Mouse (Mus musculus) CH12.LX (cell line): Measurements from ENCODE around the gene Ppp1r16b. TPM values are rescaled to one million over a fixed set of nuclear protein-coding genes. Genes with fewer than 3 reads are reported as not detected.

ENCODE experiments used
- DNase-seq: peaks from one replicate; pipeline ENCODE4 v3.0.0-alpha.2; 2013; ENCODE audit errors: extremely low read depth
- H3K27ac ChIP-seq: 2 replicates; pipeline ENCODE4 v1.5.1; 2012; ENCODE audit warnings: low read depth, mild to moderate bottlenecking, control low read depth, moderate library complexity; ENCODE audit not compliant: insufficient read depth
- H3K27me3 ChIP-seq: replicated peaks from 2 replicates; pipeline ENCODE3; 2012; ENCODE audit warnings: inconsistent platforms
- H3K36me3 ChIP-seq, 2 experiments: replicated peaks in 1 of 2; 2 replicates each; pipeline versions ENCODE3 to v1.6.1; 2012; ENCODE audit warnings: inconsistent platforms in 1 of 2, low read length in 1 of 2, mild to moderate bottlenecking in 1 of 2, mixed read lengths in 1 of 2, moderate library complexity in 1 of 2; ENCODE audit not compliant: control insufficient read depth in 1 of 2, insufficient read depth in 1 of 2
- H3K4me1 ChIP-seq, 2 experiments: 2 replicates each; pipeline ENCODE4 v1.6.1; 2012; ENCODE audit warnings: inconsistent platforms in 1 of 2, moderate library complexity in 1 of 2; ENCODE audit not compliant: insufficient read depth in 2 of 2, control insufficient read depth in 1 of 2
- H3K4me2 ChIP-seq: 2 replicates; pipeline ENCODE4 v1.6.1; 2012; ENCODE audit warnings: low read depth, mild to moderate bottlenecking, control low read depth; ENCODE audit not compliant: poor library complexity, insufficient read depth, severe bottlenecking
- H3K4me3 ChIP-seq, 3 experiments: fragments of 150-350 bp in 1 of 3; sonication (generic) in 1 of 3; replicated peaks in 1 of 3; 2 replicates each; pipeline versions ENCODE3 to v1.5.1; 2011 to 2012; ENCODE audit warnings: low read depth in 2 of 3, low read length in 2 of 3, mild to moderate bottlenecking in 2 of 3, moderate library complexity in 2 of 3, control low read depth in 1 of 3, improper control_type of control experiment in 1 of 3, inconsistent platforms in 1 of 3, mixed read lengths in 1 of 3; ENCODE audit not compliant: poor library complexity in 1 of 3
- H3K79me2 ChIP-seq: replicated peaks from 2 replicates; pipeline ENCODE4 v1.6.1; 2012; ENCODE audit warnings: mild to moderate bottlenecking, moderate library complexity; ENCODE audit not compliant: control insufficient read depth, poor library complexity, insufficient read depth, severe bottlenecking; ENCODE audit errors: extremely low read depth
- H3K9ac ChIP-seq: 2 replicates; pipeline ENCODE4 v1.6.1; 2012; ENCODE audit warnings: low read depth, mild to moderate bottlenecking, control low read depth, moderate library complexity; ENCODE audit not compliant: insufficient read depth
- H3K9me3 ChIP-seq: replicated peaks from 2 replicates; pipeline ENCODE3; 2012; ENCODE audit warnings: low read length, inconsistent platforms, mixed read lengths
- BHLHE40 ChIP-seq: IDR thresholded peaks from 2 replicates; pipeline ENCODE4 v1.6.1; 2011; ENCODE audit warnings: mild to moderate bottlenecking, low read depth, low read length, improper control_type of control experiment
- CTCF ChIP-seq, 2 experiments: IDR thresholded peaks in 1 of 2; conservative IDR thresholded peaks in 1 of 2; 2 replicates each; pipeline ENCODE4 v1.5.1; 2011 to 2012; ENCODE audit warnings: low read depth in 2 of 2, low read length in 2 of 2, improper control_type of control experiment in 1 of 2, inconsistent platforms in 1 of 2, mild to moderate bottlenecking in 1 of 2, moderate library complexity in 1 of 2
- ELF1 ChIP-seq: IDR thresholded peaks from 2 replicates; pipeline ENCODE4 v1.6.1; 2014; ENCODE audit warnings: low read depth, mild to moderate bottlenecking, inconsistent platforms, low read length, improper control_type of control experiment
- EP300 ChIP-seq: IDR thresholded peaks from 2 replicates; pipeline ENCODE4 v1.6.1; 2011; ENCODE audit warnings: low read length, improper control_type of control experiment
- ETS1 ChIP-seq: conservative IDR thresholded peaks from 2 replicates; pipeline ENCODE4 v1.6.1; 2012; ENCODE audit warnings: low read depth, mild to moderate bottlenecking, inconsistent platforms, low read length, improper control_type of control experiment, moderate library complexity
- GABPA ChIP-seq: IDR thresholded peaks from 2 replicates; pipeline ENCODE4 v1.6.1; 2012; ENCODE audit warnings: low read depth, low read length, improper control_type of control experiment, inconsistent platforms; ENCODE audit not compliant: insufficient replicate concordance
- IRF4 ChIP-seq: IDR thresholded peaks from 2 replicates; pipeline ENCODE4 v1.6.1; 2014; ENCODE audit warnings: low read depth, mild to moderate bottlenecking, inconsistent platforms, low read length, improper control_type of control experiment
- MAX ChIP-seq: IDR thresholded peaks from 2 replicates; pipeline ENCODE4 v1.6.1; 2011; ENCODE audit warnings: low read length, improper control_type of control experiment
- MAZ ChIP-seq: IDR thresholded peaks from 2 replicates; pipeline ENCODE4 v1.6.1; 2012; ENCODE audit warnings: low read depth, mild to moderate bottlenecking, inconsistent platforms, low read length, improper control_type of control experiment, moderate library complexity
- MEF2A ChIP-seq: IDR thresholded peaks from 2 replicates; pipeline ENCODE4 v1.6.1; 2014; ENCODE audit warnings: low read depth, mild to moderate bottlenecking, inconsistent platforms, low read length, improper control_type of control experiment, borderline replicate concordance
- MYC ChIP-seq: IDR thresholded peaks from 2 replicates; pipeline ENCODE4 v1.6.1; 2011; ENCODE audit warnings: low read depth, mild to moderate bottlenecking, improper control_type of control experiment, low read length
- NRF1 ChIP-seq: IDR thresholded peaks from 2 replicates; pipeline ENCODE4 v1.6.1; 2014; ENCODE audit warnings: low read depth, mild to moderate bottlenecking, inconsistent platforms, low read length, improper control_type of control experiment, moderate library complexity
- POLR2A ChIP-seq: IDR thresholded peaks from 2 replicates; pipeline ENCODE4 v1.6.1; 2011; ENCODE audit warnings: low read depth, mild to moderate bottlenecking, improper control_type of control experiment, low read length
- RAD21 ChIP-seq: IDR thresholded peaks from 2 replicates; pipeline ENCODE4 v1.6.1; 2011; ENCODE audit warnings: low read depth, mild to moderate bottlenecking, low read length, improper control_type of control experiment, moderate library complexity
- SMC3 ChIP-seq: IDR thresholded peaks from 2 replicates; pipeline ENCODE4 v1.6.1; 2011; ENCODE audit warnings: low read depth, low read length, improper control_type of control experiment
- USF2 ChIP-seq: conservative IDR thresholded peaks from 2 replicates; pipeline ENCODE4 v1.6.1; 2011; ENCODE audit warnings: low read depth, low read length, improper control_type of control experiment
- ZC3H11A ChIP-seq: IDR thresholded peaks from 2 replicates; pipeline ENCODE4 v1.6.1; 2012; ENCODE audit warnings: low read depth, mild to moderate bottlenecking, inconsistent platforms, low read length, improper control_type of control experiment
- ZMIZ1 ChIP-seq: IDR thresholded peaks from 2 replicates; pipeline ENCODE4 v1.6.1; 2012; ENCODE audit warnings: low read depth, mild to moderate bottlenecking, inconsistent platforms, low read length, improper control_type of control experiment
- dilution Hi-C: fragments of 300-500 bp; cut with MboI; formaldehyde crosslinking; loops from 2 replicates; pipeline ENCODE4 v1.14.3; 2020; ENCODE audit warnings: low sequenced_read_pairs; ENCODE audit not compliant: extremely low pct_unique_long_range_greater_than_20kb, extremely low pct_ligation_motif_present
- in situ Hi-C: fragments of 300-500 bp; cut with MboI; formaldehyde crosslinking; loops from 3 replicates; pipeline ENCODE4 v1.14.3; 2019; ENCODE audit warnings: low sequenced_read_pairs, low pct_ligation_motif_present, low pct_unique_long_range_greater_than_20kb, mixed read lengths
- polyA plus RNA-seq: library from polyadenylated mRNA; unstranded; fragments of >175 nt; gene quantifications from 2 replicates; pipeline ENCODE4 v1.2.1, GENCODE M21; 2012; ENCODE audit warnings: low read depth; ENCODE audit not compliant: insufficient read length
- total RNA-seq, 2 experiments: library from RNA; depleted of rRNA; stranded (reverse); fragments of 300-350 nt in 1 of 2; fragments of >200 nt in 1 of 2; gene quantifications; 2 replicates each; pipeline ENCODE4 v1.2.3; 2012 to 2014

The Ppp1r16b gene
- total and polyA plus RNA-seq, 3 experiments, result 37.7 to 55.7 (median 52.0) TPM

DNA sequence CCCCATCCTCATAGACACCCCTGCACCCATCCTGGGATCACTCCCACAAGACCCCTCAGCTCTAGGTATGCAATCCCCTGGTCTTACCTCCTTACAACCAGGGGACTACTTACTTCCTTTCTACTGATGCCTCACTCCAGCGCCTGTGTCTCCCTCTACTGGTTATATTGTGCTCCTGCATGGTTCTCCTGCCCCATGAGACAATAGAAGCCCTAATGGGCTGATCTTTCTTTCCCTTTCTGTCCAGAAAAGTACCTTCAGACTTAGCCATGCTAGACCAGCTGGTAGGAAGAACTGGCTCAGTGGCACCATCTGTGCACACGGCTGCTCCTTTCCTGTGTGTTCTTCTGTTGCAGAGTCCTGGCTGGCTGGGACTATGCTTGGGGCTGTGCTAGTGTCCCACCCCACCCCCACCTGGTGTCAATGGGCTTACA lies 79.9 kb downstream of the Ppp1r16b start:
- Histone ChIP-seq H3K9ac (no peak overlapping the region), H3K79me2 (peaks cover 26% of the 10 kb centered on the region), H3K27me3 (no peaks in the 10 kb centered on the region), H3K27ac (peak overlapping the region; percentile 21; the same call in 1 of the 2 replicates), H3K4me2 (no peak overlapping the region), H3K4me1 (peaks cover 20 to 77% of the 10 kb centered on the region in 2 experiments), H3K36me3 (peaks cover 85 to 97% of the 10 kb centered on the region in 2 experiments), H3K9me3 (peaks cover 22% of the 10 kb centered on the region), H3K4me3 (no peak overlapping the region)
- dilution Hi-C loops (no loop called here), in situ Hi-C loops (loop anchor here (5.0 kb wide), 1 partner anchor 198 kb away; no protein-coding TSS in a partner anchor)
- DNase-seq, result peak; percentile 89
- TF ChIP-seq ELF1 (peak; percentile 32; the same call in 1 of the 2 replicates), EP300 (no peak), ETS1 (peak; percentile 74), MAZ (0 out of 2 replicates have a peak, but pooled peaks have one; percentile 33), RAD21 (peak; percentile 92), SMC3 (peak; percentile 84), POLR2A (0 out of 2 replicates have a peak, but pooled peaks have one; percentile 13), GABPA (no peak), CTCF (conservative IDR thresholded peaks at IDR 0.05 in 1 of 2, IDR thresholded peaks at IDR 0.05 in 1 of 2; ENCODE audit: low read depth in 2 of 2, low read length in 2 of 2) (peak; percentile 86 to 87), MAX (no peak), IRF4 (peak; percentile 41; the same call in 1 of the 2 replicates)

DNA sequence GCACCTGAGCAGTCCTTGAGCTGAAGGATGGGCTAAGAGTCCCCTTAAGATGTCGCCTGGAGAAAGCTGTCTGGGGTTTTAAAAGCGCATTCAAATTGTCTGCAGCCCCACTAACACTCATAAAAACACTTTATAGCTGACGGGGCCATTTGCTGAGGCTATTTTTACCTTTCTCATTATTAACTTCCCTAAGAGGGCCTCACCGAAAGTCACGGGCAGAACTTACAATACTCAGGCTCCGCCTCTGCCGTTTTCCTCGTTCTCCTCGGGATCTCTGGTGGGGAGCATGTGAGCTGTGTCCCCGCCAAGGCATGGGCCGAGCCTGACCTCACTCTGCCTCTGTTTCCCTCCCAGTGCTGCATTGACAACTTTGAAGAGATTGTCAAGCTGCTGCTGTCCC lies 81.0 kb downstream of the Ppp1r16b start:
- H3K4me3 ChIP-seq, result no peak overlapping the region
- no peak overlapping the region for H3K9ac ChIP-seq
- no peak for TF ChIP-seq USF2
- no peak for TF ChIP-seq MYC
- peak; percentile 45 for TF ChIP-seq BHLHE40
- H3K4me1 ChIP-seq, result peaks cover 20 to 88% of the 10 kb centered on the region in 2 experiments
- in situ Hi-C loops, result loop anchor here (5.0 kb wide), 1 partner anchor 199 kb away; no protein-coding TSS in a partner anchor
- dilution Hi-C loops, result no loop called here
- H3K79me2 ChIP-seq, result peaks cover 26% of the 10 kb centered on the region
- peaks cover 13% of the 10 kb centered on the region for H3K9me3 ChIP-seq
- H3K4me2 ChIP-seq, result no peak overlapping the region
- no peak overlapping the region for H3K27ac ChIP-seq
- no peak for DNase-seq
- peaks cover 85 to 97% of the 10 kb centered on the region in 2 experiments for H3K36me3 ChIP-seq
- H3K27me3 ChIP-seq, result no peaks in the 10 kb centered on the region

DNA sequence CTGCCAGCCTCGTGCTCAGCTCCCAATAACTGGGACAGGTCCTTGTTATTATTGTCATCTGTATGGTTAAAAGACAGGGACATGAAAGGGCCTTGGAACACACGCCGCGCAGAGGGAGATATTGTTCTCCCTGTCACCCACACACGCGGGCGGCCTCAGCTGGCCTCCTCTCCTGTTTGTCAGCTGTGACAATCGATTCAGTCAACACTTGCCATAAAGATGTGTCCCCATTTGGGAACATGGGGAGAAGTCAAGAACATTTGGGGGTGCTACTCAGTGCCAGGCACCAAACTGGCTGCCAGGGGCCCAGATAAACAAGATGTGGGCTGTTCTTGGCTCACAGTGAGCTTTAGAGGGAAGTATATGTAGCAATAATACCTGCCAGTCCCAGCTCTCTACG lies 84.2 kb downstream of the Ppp1r16b start:
- TF ChIP-seq NRF1, result no peak
- TF ChIP-seq ETS1, result no peak
- no peak for TF ChIP-seq ZMIZ1
- TF ChIP-seq MEF2A, result no peak
- TF ChIP-seq ZC3H11A, result no peak
- no peak for DNase-seq
- Histone ChIP-seq H3K27ac (no peak overlapping the region), H3K4me2 (no peak overlapping the region), H3K4me1 (peaks cover 22 to 84% of the 10 kb centered on the region in 2 experiments), H3K9ac (no peak overlapping the region), H3K4me3 (no peak overlapping the region), H3K9me3 (no peaks in the 10 kb centered on the region), H3K36me3 (peaks cover 92 to 100% of the 10 kb centered on the region in 2 experiments), H3K27me3 (no peaks in the 10 kb centered on the region), H3K79me2 (peaks cover 22% of the 10 kb centered on the region)
- dilution Hi-C loops (no loop called here), in situ Hi-C loops (loop anchor here (5.0 kb wide), 1 partner anchor 202 kb away; no protein-coding TSS in a partner anchor)
